Mouse (Mus musculus) MEL (cell line): ENCODE results near the gene Psmc1. TPM values are rescaled to one million over a fixed set of nuclear protein-coding genes. Genes with fewer than 3 reads are reported as not detected.

Source experiments
- DNase-seq: peaks from one replicate; pipeline ENCODE4 v3.0.0; 2011; ENCODE audit warnings: low read depth, low spot score
- H3K27ac ChIP-seq: 2 replicates; pipeline ENCODE4 v1.5.1; 2012; ENCODE audit warnings: low read depth, mild to moderate bottlenecking, control low read depth, low read length, moderate library complexity; ENCODE audit not compliant: control insufficient read depth
- H3K27me3 ChIP-seq, 2 experiments: fragments of 150-350 bp in 1 of 2; sonication (generic) in 1 of 2; 2 replicates each; pipeline ENCODE4 v1.6.1; 2012; ENCODE audit warnings: low read length in 2 of 2, mild to moderate bottlenecking in 2 of 2, improper control_type of control experiment in 1 of 2, moderate library complexity in 1 of 2; ENCODE audit not compliant: insufficient read depth in 2 of 2, control insufficient read depth in 1 of 2
- H3K36me3 ChIP-seq, 2 experiments: 2 replicates each; pipeline ENCODE4 v1.6.1; 2012 to 2014; ENCODE audit warnings: low read length in 2 of 2, improper control_type of control experiment in 1 of 2, inconsistent platforms in 1 of 2, mild to moderate bottlenecking in 1 of 2; ENCODE audit not compliant: insufficient read depth in 2 of 2, control insufficient read depth in 1 of 2
- H3K4me1 ChIP-seq, 2 experiments: fragments of 150-350 bp in 1 of 2; sonication (generic) in 1 of 2; 2 replicates each; pipeline ENCODE4 v1.6.1; 2012; ENCODE audit warnings: low read length in 2 of 2, improper control_type of control experiment in 1 of 2, mild to moderate bottlenecking in 1 of 2; ENCODE audit not compliant: insufficient read depth in 2 of 2, control insufficient read depth in 1 of 2
- H3K4me3 ChIP-seq, 2 experiments: fragments of 150-350 bp in 1 of 2; sonication (generic) in 1 of 2; 2 replicates each; pipeline ENCODE4 v1.5.1; 2012; ENCODE audit warnings: low read depth in 2 of 2, low read length in 2 of 2, mild to moderate bottlenecking in 2 of 2, moderate library complexity in 2 of 2, control low read depth in 1 of 2, improper control_type of control experiment in 1 of 2; ENCODE audit not compliant: control insufficient read depth in 1 of 2, insufficient read depth in 1 of 2
- H3K79me2 ChIP-seq: 2 replicates; pipeline ENCODE4 v1.6.1; 2012; ENCODE audit warnings: mild to moderate bottlenecking, low read length, moderate library complexity; ENCODE audit not compliant: control insufficient read depth, poor library complexity, insufficient read depth
- H3K9ac ChIP-seq: 2 replicates; pipeline ENCODE4 v1.6.1; 2012; ENCODE audit warnings: low read depth, mild to moderate bottlenecking, control low read depth, low read length, moderate library complexity; ENCODE audit not compliant: control insufficient read depth, poor library complexity, severe bottlenecking
- H3K9me3 ChIP-seq: fragments of 150-350 bp; sonication (generic); replicated peaks from 2 replicates; pipeline ENCODE4 v1.6.1; 2012; ENCODE audit warnings: mild to moderate bottlenecking, low read length, improper control_type of control experiment, moderate library complexity; ENCODE audit not compliant: insufficient read depth
- BHLHE40 ChIP-seq: IDR thresholded peaks from 2 replicates; pipeline ENCODE4 v1.6.1; 2012; ENCODE audit warnings: low read depth, mild to moderate bottlenecking, inconsistent platforms, low read length, improper control_type of control experiment, borderline replicate concordance
- CHD2 ChIP-seq: IDR thresholded peaks from 2 replicates; pipeline ENCODE4 v1.6.1; 2011; ENCODE audit warnings: low read length, improper control_type of control experiment
- CTCF ChIP-seq, 3 experiments: IDR thresholded peaks in 2 of 3; conservative IDR thresholded peaks in 1 of 3; 2 replicates each; pipeline ENCODE4 v1.5.1; 2011 to 2012; ENCODE audit warnings: low read length in 3 of 3, low read depth in 2 of 3, mild to moderate bottlenecking in 2 of 3, improper control_type of control experiment in 1 of 3, inconsistent platforms in 1 of 3, mixed read lengths in 1 of 3, moderate library complexity in 1 of 3; ENCODE audit not compliant: control insufficient read depth in 1 of 3, insufficient read depth in 1 of 3, poor library complexity in 1 of 3, severe bottlenecking in 1 of 3
- ELF1 ChIP-seq: IDR thresholded peaks from 2 replicates; pipeline ENCODE4 v1.6.1; 2014; ENCODE audit warnings: low read depth, mild to moderate bottlenecking, inconsistent platforms, low read length, improper control_type of control experiment, moderate library complexity
- GABPA ChIP-seq: IDR thresholded peaks from 2 replicates; pipeline ENCODE4 v1.6.1; 2012; ENCODE audit warnings: low read depth, mild to moderate bottlenecking, inconsistent platforms, low read length, improper control_type of control experiment, moderate library complexity
- GATA1 ChIP-seq: IDR thresholded peaks from 2 replicates; pipeline ENCODE4 v1.6.1; 2011; ENCODE audit warnings: low read depth, low read length, improper control_type of control experiment
- HCFC1 ChIP-seq: IDR thresholded peaks from 2 replicates; pipeline ENCODE4 v1.6.1; 2012; ENCODE audit warnings: low read depth, mild to moderate bottlenecking, inconsistent platforms, low read length, improper control_type of control experiment, moderate library complexity
- MAFK ChIP-seq: IDR thresholded peaks from 2 replicates; pipeline ENCODE4 v1.6.1; 2011; ENCODE audit warnings: low read depth, mild to moderate bottlenecking, low read length, improper control_type of control experiment, borderline replicate concordance
- MAX ChIP-seq: IDR thresholded peaks from 2 replicates; pipeline ENCODE4 v1.6.1; 2011; ENCODE audit warnings: low read length, improper control_type of control experiment
- MAZ ChIP-seq: IDR thresholded peaks from 2 replicates; pipeline ENCODE4 v1.6.1; 2012; ENCODE audit warnings: low read depth, mild to moderate bottlenecking, inconsistent platforms, low read length, improper control_type of control experiment
- MEF2A ChIP-seq: IDR thresholded peaks from 2 replicates; pipeline ENCODE4 v1.6.1; 2014; ENCODE audit warnings: low read depth, mild to moderate bottlenecking, inconsistent platforms, low read length, improper control_type of control experiment; ENCODE audit not compliant: poor library complexity, insufficient replicate concordance, severe bottlenecking; ENCODE audit errors: extremely low read depth
- MXI1 ChIP-seq: IDR thresholded peaks from 2 replicates; pipeline ENCODE4 v1.6.1; 2011; ENCODE audit warnings: mild to moderate bottlenecking, low read depth, low read length, improper control_type of control experiment
- MYC ChIP-seq: IDR thresholded peaks from 2 replicates; pipeline ENCODE4 v1.6.1; 2011; ENCODE audit warnings: low read depth, mild to moderate bottlenecking, low read length, improper control_type of control experiment, moderate library complexity
- POLR2AphosphoS2 ChIP-seq: IDR thresholded peaks from 2 replicates; pipeline ENCODE4 v1.6.1; 2011; ENCODE audit warnings: low read length, improper control_type of control experiment
- POLR2AphosphoS5 ChIP-seq: IDR thresholded peaks from 2 replicates; pipeline ENCODE4 v1.6.1; 2012; ENCODE audit warnings: low read depth, borderline replicate concordance, mild to moderate bottlenecking, inconsistent platforms, low read length, moderate library complexity, mixed read lengths
- RAD21 ChIP-seq: IDR thresholded peaks from 2 replicates; pipeline ENCODE4 v1.6.1; 2011; ENCODE audit warnings: mild to moderate bottlenecking, low read depth, low read length, improper control_type of control experiment
- SIN3A ChIP-seq: IDR thresholded peaks from 2 replicates; pipeline ENCODE4 v1.6.1; 2012; ENCODE audit warnings: low read length, improper control_type of control experiment, inconsistent platforms
- SMC3 ChIP-seq: IDR thresholded peaks from 2 replicates; pipeline ENCODE4 v1.6.1; 2011; ENCODE audit warnings: low read depth, low read length, improper control_type of control experiment
- TAL1 ChIP-seq: IDR thresholded peaks from 2 replicates; pipeline ENCODE4 v1.6.1; 2012; ENCODE audit warnings: mild to moderate bottlenecking, inconsistent platforms, low read length, moderate library complexity, mixed read lengths
- TBP ChIP-seq: IDR thresholded peaks from 2 replicates; pipeline ENCODE4 v1.8.0; 2011; ENCODE audit warnings: low read depth, low read length, improper control_type of control experiment
- USF1 ChIP-seq: IDR thresholded peaks from 2 replicates; pipeline ENCODE4 v1.6.1; 2014; ENCODE audit warnings: low read depth, mild to moderate bottlenecking, inconsistent platforms, low read length, improper control_type of control experiment, moderate library complexity
- ZMIZ1 ChIP-seq: IDR thresholded peaks from 2 replicates; pipeline ENCODE4 v1.6.1; 2012; ENCODE audit warnings: low read depth, mild to moderate bottlenecking, inconsistent platforms, low read length, improper control_type of control experiment, moderate library complexity
- ZNF384 ChIP-seq: IDR thresholded peaks from 2 replicates; pipeline ENCODE4 v1.6.1; 2012; ENCODE audit warnings: low read depth, mild to moderate bottlenecking, inconsistent platforms, low read length, improper control_type of control experiment
- polyA plus RNA-seq, 2 experiments: library from polyadenylated mRNA; stranded (reverse) in 1 of 2; unstranded in 1 of 2; fragments of >175 nt in 1 of 2; fragments of >200 nt in 1 of 2; gene quantifications; 2 replicates each; pipeline versions ENCODE4 v1.2.1 to v1.2.4; 2012; ENCODE audit warnings: low replicate concordance in 2 of 2, low read depth in 1 of 2; ENCODE audit not compliant: insufficient read length in 2 of 2, insufficient read depth in 1 of 2, missing spikeins in 1 of 2
- total RNA-seq: library from RNA; depleted of rRNA; stranded (reverse); fragments of 300-350 nt; gene quantifications from 2 replicates; pipeline ENCODE4 v1.2.3, GENCODE M21; 2012

The Psmc1 gene
- total and polyA plus RNA-seq, 3 experiments, result 322 to 501 TPM; not detected in 1

- peaks cover 9 to 11% of the 10 kb centered on the region in 2 experiments for H3K36me3 ChIP-seq
- H3K27me3 ChIP-seq, result no peaks in the 10 kb centered on the region
- H3K9me3 ChIP-seq, result no peaks in the 10 kb centered on the region
- no peak overlapping the region for H3K27ac ChIP-seq
- H3K4me1 ChIP-seq, result peaks cover 12 to 15% of the 10 kb centered on the region in 2 experiments
- H3K79me2 ChIP-seq, result no peaks in the 10 kb centered on the region
- no peak for TF ChIP-seq MXI1
- no peak for TF ChIP-seq CHD2
- TF ChIP-seq MEF2A, result no peak
- no peak for TF ChIP-seq MAX
- TF ChIP-seq POLR2AphosphoS5, result no peak
- no peak for TF ChIP-seq TBP
- TF ChIP-seq SIN3A, result no peak
- no peak for TF ChIP-seq CTCF (IDR thresholded peaks at IDR 0.05 in 2 of 3, conservative IDR thresholded peaks at IDR 0.05 in 1 of 3; ENCODE audit: control insufficient read depth in 1 of 3, insufficient read depth in 1 of 3, low read depth in 2 of 3, low read length in 3 of 3, poor library complexity in 1 of 3, severe bottlenecking in 1 of 3)
- no peak for TF ChIP-seq MAZ
- TF ChIP-seq RAD21, result no peak
- no peak for TF ChIP-seq GATA1
- TF ChIP-seq TAL1, result no peak
- TF ChIP-seq GABPA, result no peak
- no peak for TF ChIP-seq BHLHE40
- no peak for TF ChIP-seq USF1
- no peak for TF ChIP-seq HCFC1
- no peak for TF ChIP-seq ELF1
- TF ChIP-seq MYC, result no peak
- TF ChIP-seq ZNF384, result no peak
- H3K9ac ChIP-seq, result no peak overlapping the region
- DNase-seq, result no peak
- no peak overlapping the region for H3K4me3 ChIP-seq
These were observed 13.5 kb downstream of the Psmc1 start for GRCm38 (mm10) chr12:100123476-100123875.

- no peak overlapping the region for H3K9ac ChIP-seq
- no peak overlapping the region for H3K27ac ChIP-seq
- no peaks in the 10 kb centered on the region for H3K9me3 ChIP-seq
- no peak overlapping the region for H3K4me3 ChIP-seq
- peak; percentile 46 for DNase-seq
- H3K4me1 ChIP-seq, result peaks cover 12 to 15% of the 10 kb centered on the region in 2 experiments
- no peaks in the 10 kb centered on the region for H3K27me3 ChIP-seq
- peaks cover 5 to 9% of the 10 kb centered on the region in 2 experiments for H3K36me3 ChIP-seq
- TF ChIP-seq HCFC1 (no peak), RAD21 (peak; percentile 28), CTCF (IDR thresholded peaks at IDR 0.05 in 2 of 3, conservative IDR thresholded peaks at IDR 0.05 in 1 of 3; ENCODE audit: control insufficient read depth in 1 of 3, insufficient read depth in 1 of 3, low read depth in 2 of 3, low read length in 3 of 3, poor library complexity in 1 of 3, severe bottlenecking in 1 of 3) (peak; percentile 50 to 68 (median 53)), POLR2AphosphoS2 (peak; percentile 29), ZNF384 (no peak), MAFK (peak; percentile 63), SMC3 (peak; percentile 33), ZMIZ1 (0 out of 2 replicates have a peak, but pooled peaks have one; percentile 5)
- TF ChIP-seq, all 39 proteins: peak for 6
- H3K79me2 ChIP-seq, result no peaks in the 10 kb centered on the region
These were observed 15.2 kb downstream of the Psmc1 start for GRCm38 (mm10) chr12:100124913-100125798.
